Mouse (Mus musculus) left cerebral cortex, adult 9 months (tissue): ENCODE measurements around the gene Aagab.

Experiments used
- DNase-seq, 2 experiments: peaks; one replicate each; pipeline ENCODE4 v3.0.0; 2022; ENCODE audit warnings: low spot score in 2 of 2

Aagab gene

GRCm38 (mm10) chr9:63606594-63606993, 4.1 kb downstream of the Aagab start:
- DNase-seq = no peak

GRCm38 (mm10) chr9:63608006-63608405, 5.5 kb downstream of the Aagab start:
- no peak for DNase-seq

- no peak for DNase-seq
These were observed 6.8 kb downstream of the Aagab start for GRCm38 (mm10) chr9:63609246-63609645.

- DNase-seq = no peak
These were observed 7.3 kb downstream of the Aagab start for GRCm38 (mm10) chr9:63609776-63610175.

- DNase-seq = no peak
These were observed 7.8 kb downstream of the Aagab start for GRCm38 (mm10) chr9:63610231-63610630.

DNA sequence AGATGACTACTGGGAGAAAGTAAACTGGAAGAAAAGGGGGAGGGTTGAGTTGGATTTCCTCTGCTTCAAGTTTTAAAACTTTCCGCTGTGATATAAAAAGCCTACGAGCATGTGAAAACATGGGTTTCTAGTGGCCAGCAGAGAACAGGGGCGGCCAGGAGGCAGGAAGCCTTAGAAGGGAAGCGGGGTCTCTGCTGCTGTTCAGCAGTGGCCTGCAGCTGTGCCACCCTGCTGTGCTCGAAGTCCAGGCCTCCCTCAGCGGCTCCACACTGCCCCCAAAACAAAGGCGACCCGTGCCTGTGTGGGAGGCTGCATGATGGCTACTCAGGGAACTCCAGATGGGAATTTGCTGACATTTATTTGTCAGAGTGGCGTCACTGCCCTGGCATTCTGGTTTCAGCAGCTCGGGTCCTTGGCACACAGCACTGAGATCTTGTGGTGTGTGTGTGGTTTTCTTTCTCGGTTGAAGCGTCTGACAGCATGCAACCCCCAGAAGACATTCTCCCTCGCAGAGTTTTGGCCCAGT, 8.4 kb downstream of the Aagab start:
- no peak for DNase-seq

DNA sequence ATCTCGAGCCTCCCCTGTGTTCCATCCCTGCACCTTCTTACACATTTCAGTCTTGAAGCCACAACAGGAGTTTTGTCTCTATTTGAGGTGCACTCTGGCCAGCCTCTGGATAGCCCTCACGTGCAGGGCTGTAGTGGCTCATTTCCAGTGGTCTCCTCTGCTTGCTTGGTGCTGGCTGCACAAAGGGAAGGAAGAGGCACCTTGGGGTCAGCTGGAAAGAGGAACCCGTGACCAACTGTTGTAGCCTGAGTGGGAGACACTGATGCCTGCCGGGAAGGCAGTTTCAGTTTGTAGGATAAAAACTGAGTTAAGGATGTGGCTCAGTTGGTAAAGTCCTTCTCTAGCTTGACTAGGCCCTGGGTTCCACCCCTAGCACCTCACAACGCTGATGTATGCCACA, 9.5 kb downstream of the Aagab start:
- DNase-seq = no peak

- DNase-seq = no peak
These were observed 10.4 kb downstream of the Aagab start for GRCm38 (mm10) chr9:63612565-63613515.

DNA sequence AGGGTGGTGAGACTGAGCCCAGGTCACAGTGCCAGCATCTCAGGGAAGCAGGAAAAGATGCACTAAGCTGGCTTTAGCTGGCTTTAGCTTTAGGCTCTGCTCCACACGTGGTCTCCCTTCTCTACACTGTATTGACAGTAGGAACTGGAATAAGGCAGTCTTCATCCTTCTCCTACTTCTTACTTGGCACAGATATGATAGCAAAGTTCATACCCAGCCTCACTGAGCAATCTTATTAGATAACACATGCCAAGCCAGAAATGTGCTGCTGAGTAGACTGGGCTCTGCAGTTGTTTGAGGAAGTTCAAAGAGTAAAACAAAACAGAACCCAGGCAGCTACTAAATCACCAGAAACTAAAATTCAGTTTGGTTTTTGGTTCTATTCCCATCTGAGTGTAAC, 11.1 kb downstream of the Aagab start:
- DNase-seq = no peak

GRCm38 (mm10) chr9:63614018-63614985, 11.8 kb downstream of the Aagab start:
- DNase-seq = no peak

- DNase-seq = no peak
These were observed 15.5 kb downstream of the Aagab start for GRCm38 (mm10) chr9:63617967-63618366.

DNA sequence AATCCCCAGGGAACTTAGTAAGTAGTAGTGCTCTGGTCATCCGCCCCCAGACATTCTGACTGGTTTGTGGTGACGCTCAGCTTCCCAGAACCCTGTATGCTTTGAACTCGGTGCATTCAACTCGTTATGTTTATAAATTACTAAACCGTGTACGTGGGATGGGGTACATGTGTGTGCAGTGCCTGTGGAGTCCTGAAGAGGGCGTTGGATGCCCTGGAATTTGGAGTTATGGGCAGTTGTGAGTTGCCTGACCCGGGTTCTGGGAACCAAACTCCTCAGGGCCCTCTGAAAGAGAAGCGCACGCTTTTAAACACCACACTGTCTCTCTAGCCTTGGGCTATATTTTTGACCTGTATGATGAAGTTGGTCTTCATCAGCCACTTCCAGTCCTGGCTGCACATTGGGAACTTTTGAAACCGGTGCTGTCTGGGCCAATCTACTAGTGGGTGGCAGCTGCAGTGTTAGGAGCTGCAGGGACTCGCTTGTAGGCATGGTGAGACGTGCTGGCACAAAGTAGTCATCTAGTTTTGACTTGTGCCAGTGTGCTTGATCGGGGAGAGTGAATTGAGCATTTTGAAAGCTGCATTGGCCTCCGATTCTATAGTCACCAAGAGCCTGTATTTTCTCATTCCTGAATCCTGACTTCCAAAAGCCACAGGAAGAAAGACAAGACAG, 21.6 kb downstream of the Aagab start:
- DNase-seq = no peak

GRCm38 (mm10) chr9:63625090-63625756, 22.8 kb downstream of the Aagab start:
- DNase-seq = no peak

GRCm38 (mm10) chr9:63632045-63632444, 29.6 kb downstream of the Aagab start:
- no peak for DNase-seq

GRCm38 (mm10) chr9:63632924-63633323, 30.5 kb downstream of the Aagab start:
- DNase-seq = peak; percentile 61 to 80

- DNase-seq = no peak
These were observed 30.9 kb downstream of the Aagab start for GRCm38 (mm10) chr9:63633334-63633733.

DNA sequence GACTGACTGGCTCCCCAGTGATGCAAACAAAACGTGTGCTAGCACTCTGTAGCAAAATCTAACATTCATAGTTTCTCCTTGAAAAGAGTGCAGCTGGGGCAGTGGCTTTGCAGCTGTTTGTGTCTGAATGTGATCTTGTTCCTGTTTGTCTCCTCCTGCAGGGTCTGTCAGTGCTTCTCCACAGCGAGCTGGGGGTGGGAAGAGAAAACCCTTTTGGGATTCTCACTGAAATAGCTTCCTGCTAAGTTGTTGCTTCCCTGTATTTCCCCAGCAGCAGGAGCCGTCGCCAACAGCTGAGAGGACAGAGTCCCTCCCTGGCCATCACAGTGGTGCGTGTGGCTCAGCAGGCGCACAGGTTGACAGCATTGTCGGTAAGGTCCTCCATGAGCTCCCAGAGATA, 33.7 kb downstream of the Aagab start:
- no peak for DNase-seq

GRCm38 (mm10) chr9:63641983-63642646, 39.7 kb downstream of the Aagab start:
- DNase-seq = peak in 1 of 2 experiments; percentile 59

DNA sequence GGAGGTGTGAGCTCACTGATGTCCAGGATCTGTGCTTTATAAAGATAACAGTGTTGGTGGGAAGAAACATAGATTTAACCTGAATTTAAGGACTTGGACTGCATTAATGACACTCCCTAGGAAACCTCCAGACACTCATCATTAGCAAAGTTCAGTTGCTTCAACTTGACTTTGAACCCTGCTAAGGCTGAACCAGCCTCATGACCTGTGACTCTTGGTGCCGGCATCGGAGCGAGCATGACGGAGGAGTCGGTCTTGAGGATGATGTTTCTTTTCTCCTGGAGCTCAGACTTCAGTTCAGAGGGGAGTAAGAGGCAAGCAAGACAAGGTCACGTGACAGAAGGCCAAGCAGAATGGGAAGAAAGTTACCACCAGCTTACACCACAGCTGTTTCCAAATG, 41.6 kb downstream of the Aagab start:
- no peak for DNase-seq

DNA sequence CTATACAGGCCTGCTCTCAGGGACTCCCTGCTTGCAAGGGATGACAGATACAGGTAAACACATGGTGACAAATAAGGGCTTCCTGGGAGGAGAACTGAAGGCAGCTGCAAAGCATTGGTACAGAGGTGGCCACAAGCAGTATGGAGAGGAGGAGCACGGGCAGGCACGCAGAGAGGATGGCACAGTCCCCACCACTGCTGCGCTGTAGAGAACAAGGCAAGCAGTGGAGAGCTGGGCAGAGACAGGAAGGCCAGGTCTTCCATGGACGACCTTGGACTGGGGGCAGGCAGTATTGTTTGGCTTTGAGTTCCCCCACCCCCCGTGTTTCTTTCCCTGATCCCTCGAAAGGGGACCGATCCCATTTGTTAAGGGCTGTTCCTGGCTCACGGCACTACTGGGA, 42.6 kb downstream of the Aagab start:
- DNase-seq = no peak
